Mouse (Mus musculus) CH12.LX (cell line): ENCODE data around the gene Extl1. TPM values are rescaled to one million over a fixed set of nuclear protein-coding genes. Genes with fewer than 3 reads are reported as not detected.

ENCODE experiments used
- DNase-seq: peaks from one replicate; pipeline ENCODE4 v3.0.0-alpha.2; 2013; ENCODE audit errors: extremely low read depth
- H3K27ac ChIP-seq: 2 replicates; pipeline ENCODE4 v1.5.1; 2012; ENCODE audit warnings: low read depth, mild to moderate bottlenecking, control low read depth, moderate library complexity; ENCODE audit not compliant: insufficient read depth
- H3K27me3 ChIP-seq: replicated peaks from 2 replicates; pipeline ENCODE3; 2012; ENCODE audit warnings: inconsistent platforms
- H3K36me3 ChIP-seq, 2 experiments: replicated peaks in 1 of 2; 2 replicates each; pipeline versions ENCODE3 to v1.6.1; 2012; ENCODE audit warnings: inconsistent platforms in 1 of 2, low read length in 1 of 2, mild to moderate bottlenecking in 1 of 2, mixed read lengths in 1 of 2, moderate library complexity in 1 of 2; ENCODE audit not compliant: control insufficient read depth in 1 of 2, insufficient read depth in 1 of 2
- H3K4me1 ChIP-seq, 2 experiments: 2 replicates each; pipeline ENCODE4 v1.6.1; 2012; ENCODE audit warnings: inconsistent platforms in 1 of 2, moderate library complexity in 1 of 2; ENCODE audit not compliant: insufficient read depth in 2 of 2, control insufficient read depth in 1 of 2
- H3K4me2 ChIP-seq: 2 replicates; pipeline ENCODE4 v1.6.1; 2012; ENCODE audit warnings: low read depth, mild to moderate bottlenecking, control low read depth; ENCODE audit not compliant: poor library complexity, insufficient read depth, severe bottlenecking
- H3K4me3 ChIP-seq, 3 experiments: fragments of 150-350 bp in 1 of 3; sonication (generic) in 1 of 3; replicated peaks in 1 of 3; 2 replicates each; pipeline versions ENCODE3 to v1.5.1; 2011 to 2012; ENCODE audit warnings: low read depth in 2 of 3, low read length in 2 of 3, mild to moderate bottlenecking in 2 of 3, moderate library complexity in 2 of 3, control low read depth in 1 of 3, improper control_type of control experiment in 1 of 3, inconsistent platforms in 1 of 3, mixed read lengths in 1 of 3; ENCODE audit not compliant: poor library complexity in 1 of 3
- H3K79me2 ChIP-seq: replicated peaks from 2 replicates; pipeline ENCODE4 v1.6.1; 2012; ENCODE audit warnings: mild to moderate bottlenecking, moderate library complexity; ENCODE audit not compliant: control insufficient read depth, poor library complexity, insufficient read depth, severe bottlenecking; ENCODE audit errors: extremely low read depth
- H3K9ac ChIP-seq: 2 replicates; pipeline ENCODE4 v1.6.1; 2012; ENCODE audit warnings: low read depth, mild to moderate bottlenecking, control low read depth, moderate library complexity; ENCODE audit not compliant: insufficient read depth
- H3K9me3 ChIP-seq: replicated peaks from 2 replicates; pipeline ENCODE3; 2012; ENCODE audit warnings: low read length, inconsistent platforms, mixed read lengths
- CTCF ChIP-seq, 2 experiments: IDR thresholded peaks in 1 of 2; conservative IDR thresholded peaks in 1 of 2; 2 replicates each; pipeline ENCODE4 v1.5.1; 2011 to 2012; ENCODE audit warnings: low read depth in 2 of 2, low read length in 2 of 2, improper control_type of control experiment in 1 of 2, inconsistent platforms in 1 of 2, mild to moderate bottlenecking in 1 of 2, moderate library complexity in 1 of 2
- E2F4 ChIP-seq: IDR thresholded peaks from 2 replicates; pipeline ENCODE4 v1.6.1; 2011; ENCODE audit warnings: low read depth, low read length, improper control_type of control experiment; ENCODE audit not compliant: insufficient replicate concordance
- ELF1 ChIP-seq: IDR thresholded peaks from 2 replicates; pipeline ENCODE4 v1.6.1; 2014; ENCODE audit warnings: low read depth, mild to moderate bottlenecking, inconsistent platforms, low read length, improper control_type of control experiment
- EP300 ChIP-seq: IDR thresholded peaks from 2 replicates; pipeline ENCODE4 v1.6.1; 2011; ENCODE audit warnings: low read length, improper control_type of control experiment
- GABPA ChIP-seq: IDR thresholded peaks from 2 replicates; pipeline ENCODE4 v1.6.1; 2012; ENCODE audit warnings: low read depth, low read length, improper control_type of control experiment, inconsistent platforms; ENCODE audit not compliant: insufficient replicate concordance
- KAT2A ChIP-seq: IDR thresholded peaks from 2 replicates; pipeline ENCODE4 v1.6.1; 2012; ENCODE audit warnings: low read length, improper control_type of control experiment, inconsistent platforms; ENCODE audit not compliant: insufficient replicate concordance
- MAZ ChIP-seq: IDR thresholded peaks from 2 replicates; pipeline ENCODE4 v1.6.1; 2012; ENCODE audit warnings: low read depth, mild to moderate bottlenecking, inconsistent platforms, low read length, improper control_type of control experiment, moderate library complexity
- MEF2A ChIP-seq: IDR thresholded peaks from 2 replicates; pipeline ENCODE4 v1.6.1; 2014; ENCODE audit warnings: low read depth, mild to moderate bottlenecking, inconsistent platforms, low read length, improper control_type of control experiment, borderline replicate concordance
- MXI1 ChIP-seq: IDR thresholded peaks from 2 replicates; pipeline ENCODE4 v1.6.1; 2011; ENCODE audit warnings: mild to moderate bottlenecking, low read depth, low read length, improper control_type of control experiment
- MYC ChIP-seq: IDR thresholded peaks from 2 replicates; pipeline ENCODE4 v1.6.1; 2011; ENCODE audit warnings: low read depth, mild to moderate bottlenecking, improper control_type of control experiment, low read length
- RCOR1 ChIP-seq: conservative IDR thresholded peaks from 2 replicates; pipeline ENCODE4 v1.6.1; 2012; ENCODE audit warnings: low read depth, mild to moderate bottlenecking, inconsistent platforms, low read length, improper control_type of control experiment
- SIN3A ChIP-seq: IDR thresholded peaks from 2 replicates; pipeline ENCODE4 v1.6.1; 2012; ENCODE audit warnings: low read length, improper control_type of control experiment, inconsistent platforms
- SMC3 ChIP-seq: IDR thresholded peaks from 2 replicates; pipeline ENCODE4 v1.6.1; 2011; ENCODE audit warnings: low read depth, low read length, improper control_type of control experiment
- TBP ChIP-seq: conservative IDR thresholded peaks from 2 replicates; pipeline ENCODE4 v1.6.1; 2011; ENCODE audit warnings: low read depth, low read length, improper control_type of control experiment
- USF1 ChIP-seq: IDR thresholded peaks from 2 replicates; pipeline ENCODE4 v1.6.1; 2014; ENCODE audit warnings: low read depth, mild to moderate bottlenecking, inconsistent platforms, low read length, improper control_type of control experiment
- USF2 ChIP-seq: conservative IDR thresholded peaks from 2 replicates; pipeline ENCODE4 v1.6.1; 2011; ENCODE audit warnings: low read depth, low read length, improper control_type of control experiment
- ZKSCAN1 ChIP-seq: IDR thresholded peaks from 2 replicates; pipeline ENCODE4 v1.6.1; 2012; ENCODE audit warnings: low read depth, inconsistent platforms, low read length, improper control_type of control experiment, borderline replicate concordance
- ZNF384 ChIP-seq: IDR thresholded peaks from 2 replicates; pipeline ENCODE4 v1.6.1; 2012; ENCODE audit warnings: low read depth, low read length, improper control_type of control experiment, inconsistent platforms
- dilution Hi-C: fragments of 300-500 bp; cut with MboI; formaldehyde crosslinking; loops from 2 replicates; pipeline ENCODE4 v1.14.3; 2020; ENCODE audit warnings: low sequenced_read_pairs; ENCODE audit not compliant: extremely low pct_unique_long_range_greater_than_20kb, extremely low pct_ligation_motif_present
- in situ Hi-C: fragments of 300-500 bp; cut with MboI; formaldehyde crosslinking; loops from 3 replicates; pipeline ENCODE4 v1.14.3; 2019; ENCODE audit warnings: low sequenced_read_pairs, low pct_ligation_motif_present, low pct_unique_long_range_greater_than_20kb, mixed read lengths
- polyA plus RNA-seq: library from polyadenylated mRNA; unstranded; fragments of >175 nt; gene quantifications from 2 replicates; pipeline ENCODE4 v1.2.1, GENCODE M21; 2012; ENCODE audit warnings: low read depth; ENCODE audit not compliant: insufficient read length
- total RNA-seq, 2 experiments: library from RNA; depleted of rRNA; stranded (reverse); fragments of 300-350 nt in 1 of 2; fragments of >200 nt in 1 of 2; gene quantifications; 2 replicates each; pipeline ENCODE4 v1.2.3; 2012 to 2014

The Extl1 gene
- total and polyA plus RNA-seq, 3 experiments = 0.54 to 4.5 (median 1.6) TPM

DNA sequence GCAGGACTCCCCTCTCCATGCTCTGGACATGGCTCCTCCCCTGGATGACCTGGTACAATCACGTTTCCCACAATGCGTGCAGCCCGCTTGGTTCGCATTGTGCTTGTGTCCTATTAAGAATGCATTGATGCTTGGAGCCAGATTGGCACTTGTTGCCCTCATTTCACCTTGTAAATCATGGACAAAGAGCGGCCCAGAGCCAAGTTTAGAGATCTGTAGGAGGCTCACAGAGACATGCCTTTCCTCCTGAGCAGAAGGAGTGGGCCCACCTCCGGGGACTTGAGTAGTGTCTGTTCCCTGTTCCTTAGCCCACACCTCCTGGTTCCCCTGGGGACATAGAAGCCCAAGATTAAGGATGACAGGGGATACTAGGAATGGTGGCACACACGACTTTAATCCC lies 40.3 kb upstream of the Extl1 start:
- H3K79me2 ChIP-seq = no peaks in the 10 kb centered on the region
- no peak overlapping the region for H3K27ac ChIP-seq
- no peaks in the 10 kb centered on the region for H3K9me3 ChIP-seq
- TF ChIP-seq SMC3 (no peak), MAZ (no peak), GABPA (no peak), E2F4 (no peak), ZNF384 (no peak), TBP (no peak), MEF2A (no peak), CTCF (conservative IDR thresholded peaks at IDR 0.05 in 1 of 2, IDR thresholded peaks at IDR 0.05 in 1 of 2; ENCODE audit: low read depth in 2 of 2, low read length in 2 of 2) (no peak)
- dilution Hi-C loops = no loop called here
- H3K4me3 ChIP-seq = no peak overlapping the region
- H3K4me2 ChIP-seq = no peak overlapping the region
- H3K9ac ChIP-seq = no peak overlapping the region
- H3K27me3 ChIP-seq = no peaks in the 10 kb centered on the region
- no peak for DNase-seq
- H3K4me1 ChIP-seq = peaks cover 0 to 3% of the 10 kb centered on the region in 2 experiments; a peak in 1 of 4 replicates
- in situ Hi-C loops = no loop called here
- peaks cover 3 to 54% of the 10 kb centered on the region in 2 experiments for H3K36me3 ChIP-seq

DNA sequence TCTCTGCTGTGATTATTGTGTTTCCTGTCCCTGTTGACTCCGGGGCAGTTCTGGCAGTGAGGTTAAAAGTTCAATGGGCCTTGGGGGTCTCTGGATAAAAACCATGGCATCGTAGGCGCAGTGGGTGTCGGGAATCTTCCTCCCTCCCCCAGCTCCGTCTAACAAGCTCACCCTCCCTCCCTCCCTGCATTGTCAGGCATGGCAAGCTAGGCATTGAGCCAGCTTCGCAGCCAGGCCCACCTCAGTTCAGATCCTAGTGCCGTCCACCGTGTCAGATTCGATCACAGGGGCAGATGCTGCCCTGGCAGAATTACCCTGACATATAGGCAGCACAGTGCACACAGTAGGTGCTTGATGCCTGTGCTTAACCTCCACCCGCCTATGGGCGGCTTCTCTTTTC lies 38.3 kb upstream of the Extl1 start:
- TF ChIP-seq MXI1 (no peak), EP300 (no peak), MYC (no peak), KAT2A (no peak), SIN3A (no peak), CTCF (conservative IDR thresholded peaks at IDR 0.05 in 1 of 2, IDR thresholded peaks at IDR 0.05 in 1 of 2; ENCODE audit: low read depth in 2 of 2, low read length in 2 of 2) (no peak), RCOR1 (no peak), GABPA (no peak), ELF1 (no peak), USF2 (no peak), ZKSCAN1 (no peak), E2F4 (no peak), USF1 (no peak)
- TF ChIP-seq, all 38 proteins: peak for 0
- H3K4me3 ChIP-seq = no peak overlapping the region
- no peak for DNase-seq
- peaks cover 7 to 64% of the 10 kb centered on the region in 2 experiments for H3K36me3 ChIP-seq
- dilution Hi-C loops = no loop called here
- in situ Hi-C loops = no loop called here
- H3K79me2 ChIP-seq = no peaks in the 10 kb centered on the region
- no peaks in the 10 kb centered on the region for H3K27me3 ChIP-seq
- H3K4me1 ChIP-seq = peaks cover 0 to 3% of the 10 kb centered on the region in 2 experiments; a peak in 1 of 4 replicates
- no peak overlapping the region for H3K9ac ChIP-seq
- no peaks in the 10 kb centered on the region for H3K9me3 ChIP-seq
- no peak overlapping the region for H3K27ac ChIP-seq
- no peak overlapping the region for H3K4me2 ChIP-seq
